Mouse (Mus musculus): Measurements from ENCODE around the gene Olfr591. TPM values are rescaled to one million over a fixed set of nuclear protein-coding genes. Genes with fewer than 3 reads are reported as not detected.

Gene Olfr591
- polyA plus RNA-seq, 1 experiment from 2014 or later = not detected

DNA sequence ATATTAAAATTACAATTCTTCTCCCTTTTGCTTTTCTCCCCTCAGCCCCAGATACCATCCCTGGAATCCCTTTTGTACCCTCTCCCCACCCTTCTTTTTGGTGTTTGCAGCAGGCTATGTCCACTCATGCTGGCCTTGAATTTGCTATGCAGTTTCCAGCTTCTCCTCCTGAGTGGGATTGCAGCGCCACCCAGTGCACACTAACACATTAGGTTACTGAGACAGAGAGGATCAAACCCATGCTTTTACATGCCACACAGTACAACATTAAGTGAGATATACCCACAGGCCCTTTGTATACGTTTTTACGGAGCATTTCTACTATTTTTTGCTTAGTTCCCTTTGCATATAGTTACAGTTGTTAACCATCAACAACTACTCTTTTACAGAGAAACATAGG is 58.7 kb downstream of the Olfr591 start:
- Histone ChIP-seq H3K4me3 (replicated peaks; ENCODE audit: low read length) (no peak overlapping the region), H3K4me2 (ENCODE audit: low read length) (no peak overlapping the region), H3K4me1 (replicated peaks; ENCODE audit: control insufficient read depth, insufficient read depth, low read length) (no peaks in the 10 kb centered on the region), H3K36me3 (ENCODE audit: control insufficient read depth, insufficient read depth) (no peaks in the 10 kb centered on the region), H3K9ac (replicated peaks; ENCODE audit: low read depth, low read length) (no peak overlapping the region), H3K9me3 (ENCODE audit: control insufficient read depth, low read length) (no peaks in the 10 kb centered on the region), H3K27ac (ENCODE audit: low read length) (no peak overlapping the region), H3K27me3 (replicated peaks; ENCODE audit: control insufficient read depth, insufficient read depth, low read length) (no peaks in the 10 kb centered on the region)
- WGBS = 56% methylated on average over 3 of the region's 3 CpGs
- ATAC-seq = no peak

Other genes starting within 250 kb of the Olfr591 start
- not detected in 2 replicates for gene Olfr573-ps1, start 235.8 kb downstream of the Olfr591 start, polyA plus RNA-seq (2015; fragmentation: Nextera tagmentation; extraction: Ambion mirVana)
- gene Olfr574, start 229.9 kb downstream of the Olfr591 start, polyA plus RNA-seq (2015; fragmentation: Nextera tagmentation; extraction: Ambion mirVana) = not detected in 2 replicates
- not detected in 2 replicates for gene Olfr575, start 219.6 kb downstream of the Olfr591 start, polyA plus RNA-seq (2015; fragmentation: Nextera tagmentation; extraction: Ambion mirVana)
- gene Olfr576, start 215.7 kb downstream of the Olfr591 start, polyA plus RNA-seq (2015; fragmentation: Nextera tagmentation; extraction: Ambion mirVana) = not detected in 2 replicates
- not detected in 2 replicates for gene Olfr577, start 202.4 kb downstream of the Olfr591 start, polyA plus RNA-seq (2015; fragmentation: Nextera tagmentation; extraction: Ambion mirVana)
- gene Olfr578, start 189.0 kb downstream of the Olfr591 start, polyA plus RNA-seq (2015; fragmentation: Nextera tagmentation; extraction: Ambion mirVana) = not detected in 2 replicates
- gene Olfr582, start 140.3 kb downstream of the Olfr591 start, polyA plus RNA-seq (2015; fragmentation: Nextera tagmentation; extraction: Ambion mirVana) = not detected in 2 replicates
- gene Olfr583, start 127.0 kb downstream of the Olfr591 start, polyA plus RNA-seq (2015; fragmentation: Nextera tagmentation; extraction: Ambion mirVana) = not detected in 2 replicates
- not detected in 2 replicates for gene Olfr584, start 96.5 kb downstream of the Olfr591 start, polyA plus RNA-seq (2015; fragmentation: Nextera tagmentation; extraction: Ambion mirVana)
- not detected in 2 replicates for gene Olfr585, start 80.6 kb downstream of the Olfr591 start, polyA plus RNA-seq (2015; fragmentation: Nextera tagmentation; extraction: Ambion mirVana)
- not detected in 2 replicates for gene Olfr586, start 52.7 kb downstream of the Olfr591 start, polyA plus RNA-seq (2015; fragmentation: Nextera tagmentation; extraction: Ambion mirVana)
- not detected in 2 replicates for gene Olfr588-ps1, start 37.5 kb downstream of the Olfr591 start, polyA plus RNA-seq (2015; fragmentation: Nextera tagmentation; extraction: Ambion mirVana)
- not detected in 2 replicates for gene Olfr589, start 22.0 kb downstream of the Olfr591 start, polyA plus RNA-seq (2015; fragmentation: Nextera tagmentation; extraction: Ambion mirVana)
- gene Olfr592, start 6.5 kb upstream of the Olfr591 start, polyA plus RNA-seq (2015; fragmentation: Nextera tagmentation; extraction: Ambion mirVana) = not detected in 2 replicates
- gene Olfr593, start 33.5 kb upstream of the Olfr591 start, polyA plus RNA-seq (2015; fragmentation: Nextera tagmentation; extraction: Ambion mirVana) = not detected in 2 replicates
- gene Olfr594, start 38.7 kb upstream of the Olfr591 start, polyA plus RNA-seq (2015; fragmentation: Nextera tagmentation; extraction: Ambion mirVana) = not detected in 2 replicates
- not detected in 2 replicates for gene Usp17ld, start 74.2 kb upstream of the Olfr591 start, polyA plus RNA-seq (2015; fragmentation: Nextera tagmentation; extraction: Ambion mirVana)
- not detected in 2 replicates for gene Olfr596, start 127.3 kb upstream of the Olfr591 start, polyA plus RNA-seq (2015; fragmentation: Nextera tagmentation; extraction: Ambion mirVana)
- gene Olfr597, start 138.0 kb upstream of the Olfr591 start, polyA plus RNA-seq (2015; fragmentation: Nextera tagmentation; extraction: Ambion mirVana) = not detected in 2 replicates
- gene Olfr598, start 145.2 kb upstream of the Olfr591 start, polyA plus RNA-seq (2015; fragmentation: Nextera tagmentation; extraction: Ambion mirVana) = not detected in 2 replicates
- gene Olfr599, start 157.6 kb upstream of the Olfr591 start, polyA plus RNA-seq (2015; fragmentation: Nextera tagmentation; extraction: Ambion mirVana) = not detected in 2 replicates
- not detected in 2 replicates for gene Olfr600, start 171.3 kb upstream of the Olfr591 start, polyA plus RNA-seq (2015; fragmentation: Nextera tagmentation; extraction: Ambion mirVana)
- gene Olfr601, start 184.3 kb upstream of the Olfr591 start, polyA plus RNA-seq (2015; fragmentation: Nextera tagmentation; extraction: Ambion mirVana) = not detected in 2 replicates
- gene Olfr603, start 207.8 kb upstream of the Olfr591 start, polyA plus RNA-seq (2015; fragmentation: Nextera tagmentation; extraction: Ambion mirVana) = not detected in 2 replicates
- gene Usp17lc, start 236.7 kb upstream of the Olfr591 start, polyA plus RNA-seq (2015; fragmentation: Nextera tagmentation; extraction: Ambion mirVana) = not detected in 2 replicates

Data from forebrain, embryonic 16.5 days (tissue).